Mouse (Mus musculus): ENCODE data around the gene Ank3. TPM values are rescaled to one million over a fixed set of nuclear protein-coding genes. Genes with fewer than 3 reads are reported as not detected.

Gene Ank3
- polyA plus RNA-seq, 3 experiments from 2014 or later: 0.58 to 0.98 TPM; not detected in 1

DNA sequence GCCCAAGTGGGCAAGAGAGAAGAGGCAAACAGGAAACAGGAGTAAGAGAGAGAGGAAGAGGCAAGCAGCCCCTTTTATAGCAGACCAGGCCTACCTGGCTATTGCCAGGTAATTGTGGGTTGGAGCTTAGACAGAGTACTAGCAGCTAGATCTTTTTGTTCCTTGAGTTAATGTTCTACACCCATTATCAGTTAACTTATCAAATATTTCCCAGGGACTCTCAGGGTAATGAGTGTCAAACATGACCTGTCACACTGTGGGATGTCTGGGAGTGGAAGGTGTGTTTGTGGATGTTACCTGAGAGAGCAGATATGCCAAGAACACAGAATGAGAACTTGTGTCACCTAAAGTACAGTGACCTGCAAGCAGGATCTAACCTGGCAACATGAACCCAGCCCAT is 274.0 kb downstream of the Ank3 start:
- no peak for ATAC-seq

DNA sequence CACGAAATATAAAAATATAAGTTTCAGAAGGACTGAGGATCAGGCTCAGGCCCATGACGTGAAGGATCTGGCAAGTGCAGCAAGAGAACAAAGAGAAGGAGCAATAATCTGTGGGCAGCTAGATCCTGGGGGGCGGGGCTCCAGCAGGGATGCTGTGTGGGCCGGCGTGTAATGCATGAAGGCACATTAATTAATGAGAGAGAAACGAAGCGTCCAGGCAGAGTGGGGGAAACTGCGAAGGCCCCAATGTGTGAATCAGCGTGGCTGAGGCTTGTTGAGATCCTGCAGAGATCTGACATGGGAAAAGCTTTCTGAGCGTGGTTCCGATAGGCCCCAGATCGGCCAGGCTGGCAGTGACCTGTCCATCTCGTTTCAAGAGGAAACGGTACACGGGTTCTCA is 279.7 kb downstream of the Ank3 start:
- no peak for ATAC-seq

DNA sequence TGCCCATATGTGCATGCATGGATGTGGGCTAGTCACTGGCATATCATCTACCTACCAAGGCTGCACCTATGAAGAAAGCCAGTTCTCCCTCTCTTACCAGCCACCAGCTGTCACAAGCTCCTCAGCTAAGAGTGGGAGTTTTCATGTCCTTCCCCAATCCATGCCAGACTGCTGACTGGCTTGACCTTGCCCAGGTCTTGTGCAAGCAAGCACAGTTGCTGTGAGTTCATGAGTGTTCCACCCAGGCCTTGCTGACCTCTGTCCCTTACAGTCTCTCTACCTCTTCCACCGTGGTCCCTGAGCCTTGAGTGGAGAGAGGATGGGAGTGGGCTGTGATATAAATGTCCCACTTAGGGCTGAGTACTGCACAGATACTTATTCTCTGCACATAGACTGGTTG is 287.8 kb downstream of the Ank3 start:
- no peak for ATAC-seq

DNA sequence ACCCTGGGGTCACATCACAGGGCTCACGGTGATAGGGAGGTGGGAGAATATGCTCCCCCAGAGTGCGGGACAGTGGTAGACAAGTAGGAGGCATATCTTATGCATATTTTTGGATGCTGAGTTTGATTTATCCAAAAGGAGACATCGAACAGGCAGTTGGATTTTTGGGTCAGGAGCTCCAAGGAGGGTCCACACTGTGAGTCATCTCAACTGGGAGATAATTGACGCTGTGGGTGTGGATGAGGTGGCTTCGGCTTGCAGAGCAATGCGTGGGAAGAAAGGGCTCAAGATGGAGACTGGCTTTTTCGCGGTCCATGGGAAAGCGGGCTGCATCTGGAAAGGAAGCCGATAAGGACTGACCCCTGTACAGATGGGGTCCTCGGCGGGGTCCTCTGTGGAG is 290.5 kb downstream of the Ank3 start:
- no peak for ATAC-seq

DNA sequence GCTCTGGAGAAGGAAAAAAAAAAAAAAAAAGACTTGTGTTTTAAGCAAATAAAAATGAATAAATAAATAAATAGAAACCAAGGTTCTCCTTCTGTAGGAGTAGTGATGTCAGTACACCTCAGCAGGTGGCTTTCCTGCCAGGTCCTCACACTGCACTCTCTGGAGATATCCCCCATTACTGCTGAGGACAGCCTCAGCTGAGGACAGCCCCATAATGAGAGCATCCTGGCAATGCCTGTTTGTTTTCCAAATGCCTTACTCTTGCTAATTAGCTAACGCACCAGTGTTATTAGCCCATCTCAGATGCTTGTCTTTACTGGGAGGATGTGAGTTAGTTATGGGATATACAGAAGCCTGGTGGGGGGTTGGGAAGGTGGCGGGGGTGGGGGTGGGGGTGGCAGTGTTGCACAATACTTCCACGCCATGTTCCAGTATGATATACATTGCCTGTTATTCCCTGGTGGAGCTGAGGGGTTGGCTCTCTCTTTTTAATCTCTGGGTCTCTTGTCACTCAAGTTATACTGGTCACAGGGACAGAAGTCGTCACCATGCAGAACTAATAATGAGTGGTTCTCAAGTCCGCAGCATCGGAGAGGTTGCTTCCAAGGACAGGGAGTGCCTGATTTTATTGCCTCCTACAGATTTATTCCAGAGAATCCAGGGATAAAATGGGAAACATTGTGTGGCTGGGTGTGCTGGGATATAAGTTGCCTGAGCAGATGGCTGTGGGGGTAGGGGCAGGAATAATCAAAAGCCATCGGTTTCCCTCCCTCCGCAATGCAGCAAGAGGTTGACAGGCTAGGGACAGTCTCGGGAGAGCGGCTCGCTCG is 291.8 kb downstream of the Ank3 start:
- no peak for ATAC-seq

DNA sequence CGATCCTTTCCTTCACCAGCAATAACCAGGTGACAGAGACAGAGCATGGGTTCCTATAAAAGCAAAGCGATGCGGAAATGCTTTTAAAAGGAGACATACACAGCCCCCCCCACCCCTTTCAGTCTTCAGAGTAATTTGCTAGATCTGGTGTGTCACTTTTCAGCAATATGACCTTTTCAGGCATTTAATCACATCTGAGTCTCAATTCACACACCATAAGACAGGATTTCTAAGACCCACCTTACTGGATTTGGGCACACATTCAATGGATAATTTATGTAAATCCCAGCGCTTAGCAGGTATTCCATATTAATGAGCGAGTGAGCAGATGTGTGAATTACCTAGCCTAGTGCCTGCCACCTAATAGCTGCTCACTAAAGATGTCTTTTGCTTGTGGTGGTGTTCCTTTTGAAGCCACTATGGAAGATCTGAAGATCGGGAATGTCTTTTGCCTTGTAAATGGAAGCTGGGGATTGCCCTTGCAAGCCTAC is 292.4 kb downstream of the Ank3 start:
- ATAC-seq: no peak

DNA sequence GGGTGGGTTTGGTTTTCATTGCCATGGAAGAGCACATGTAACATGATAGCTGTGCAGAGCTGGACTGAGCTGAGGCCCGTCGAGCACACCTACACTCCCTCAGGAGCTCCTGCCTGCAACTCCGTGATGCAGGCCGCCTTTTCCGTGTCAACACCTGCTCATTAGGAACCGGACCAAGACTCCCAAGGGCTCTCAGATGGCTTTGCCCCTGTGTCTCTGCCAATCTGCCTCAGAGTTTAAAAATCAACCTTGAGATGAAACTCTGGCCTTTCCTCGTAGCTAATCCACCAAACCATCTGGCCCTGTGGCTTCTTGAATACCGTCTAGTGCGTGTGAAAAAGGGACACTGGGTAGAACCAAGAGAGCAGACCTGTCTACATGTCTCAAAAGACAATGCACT is 297.4 kb downstream of the Ank3 start:
- ATAC-seq: no peak

DNA sequence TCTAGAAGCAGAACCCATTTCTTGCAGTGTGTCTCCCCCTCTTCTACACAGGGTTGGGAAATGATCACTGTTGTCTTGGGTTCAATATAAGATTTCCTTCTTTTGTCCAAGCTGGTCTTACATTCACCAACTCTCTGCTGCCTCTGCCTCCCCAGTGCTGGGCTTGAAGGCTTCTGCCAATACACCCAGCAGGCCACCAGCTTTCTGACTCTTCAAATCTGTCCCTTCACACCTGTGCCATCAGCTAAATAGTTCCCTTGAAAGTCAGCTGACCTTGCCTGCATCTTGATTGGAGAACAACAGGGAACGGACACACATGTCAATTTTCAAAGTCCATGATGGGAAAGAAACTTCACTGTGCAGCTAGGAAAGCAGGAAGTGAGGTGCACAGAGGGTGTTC is 300.1 kb downstream of the Ank3 start:
- ATAC-seq: no peak

DNA sequence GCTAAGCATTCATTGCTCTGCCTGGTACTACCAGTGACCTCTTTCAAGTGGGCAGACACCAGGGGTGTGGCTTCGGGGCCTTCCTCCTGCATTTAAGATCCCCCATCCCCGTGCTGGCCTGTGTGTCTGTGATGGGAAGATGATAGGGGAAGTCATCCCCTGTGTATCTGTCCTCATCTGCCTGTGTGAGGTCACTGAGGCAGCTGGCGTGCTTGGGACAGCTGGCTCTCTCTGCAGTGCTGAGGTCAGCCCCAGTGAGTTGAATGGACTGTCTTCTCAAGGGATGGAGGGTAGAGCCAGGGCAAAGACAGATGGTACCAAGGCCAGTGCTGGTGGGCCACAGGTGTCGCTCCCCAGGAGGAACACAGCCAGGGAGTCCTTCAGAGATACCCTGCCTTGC is 302.7 kb downstream of the Ank3 start:
- no peak for ATAC-seq

DNA sequence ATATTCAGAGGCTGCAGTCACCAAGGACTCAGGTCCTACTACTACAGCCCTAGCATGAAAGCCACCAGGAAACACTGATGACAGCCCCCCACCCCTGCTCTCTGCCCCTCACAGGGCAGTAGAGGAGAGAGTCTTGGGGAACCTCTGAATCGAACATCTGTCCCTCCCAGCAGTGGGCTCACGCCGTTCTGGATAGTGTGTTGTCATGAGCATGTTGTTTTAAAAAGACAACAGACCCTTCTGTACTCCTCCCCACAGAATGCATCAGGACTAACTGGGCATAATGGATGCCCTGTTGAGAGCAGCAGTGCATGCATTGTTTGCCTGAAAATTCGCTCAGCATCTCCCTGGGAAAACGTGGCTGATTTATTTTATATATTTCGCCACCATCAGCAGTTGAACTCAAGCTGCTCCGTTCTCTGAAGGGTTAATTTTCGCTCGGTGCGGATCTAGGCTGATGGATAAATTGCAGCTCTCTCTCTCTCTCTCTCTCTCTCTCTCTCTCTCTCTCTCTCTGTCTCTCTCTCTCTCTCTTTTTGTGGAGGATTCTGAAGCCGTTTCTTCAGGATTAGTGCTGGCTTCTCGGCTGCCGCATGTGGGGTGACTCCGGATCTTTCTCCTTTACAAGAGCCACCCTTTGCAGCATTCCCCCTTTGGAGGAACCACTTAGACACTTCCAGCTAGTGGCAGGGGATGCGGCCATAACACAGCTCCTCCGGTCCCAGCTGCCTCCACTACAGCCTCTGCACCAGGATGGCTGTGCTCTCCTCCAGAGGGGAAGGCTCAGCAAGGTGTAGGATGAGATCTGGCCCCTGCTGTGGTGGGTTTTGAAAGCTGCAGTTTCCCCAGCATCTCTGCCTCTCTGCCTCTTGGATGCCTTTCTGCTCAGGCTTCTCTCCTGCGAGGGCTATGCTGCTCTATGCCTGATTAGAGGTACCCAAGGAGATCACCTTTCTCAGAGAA is 307.5 kb downstream of the Ank3 start:
- ATAC-seq: no peak

DNA sequence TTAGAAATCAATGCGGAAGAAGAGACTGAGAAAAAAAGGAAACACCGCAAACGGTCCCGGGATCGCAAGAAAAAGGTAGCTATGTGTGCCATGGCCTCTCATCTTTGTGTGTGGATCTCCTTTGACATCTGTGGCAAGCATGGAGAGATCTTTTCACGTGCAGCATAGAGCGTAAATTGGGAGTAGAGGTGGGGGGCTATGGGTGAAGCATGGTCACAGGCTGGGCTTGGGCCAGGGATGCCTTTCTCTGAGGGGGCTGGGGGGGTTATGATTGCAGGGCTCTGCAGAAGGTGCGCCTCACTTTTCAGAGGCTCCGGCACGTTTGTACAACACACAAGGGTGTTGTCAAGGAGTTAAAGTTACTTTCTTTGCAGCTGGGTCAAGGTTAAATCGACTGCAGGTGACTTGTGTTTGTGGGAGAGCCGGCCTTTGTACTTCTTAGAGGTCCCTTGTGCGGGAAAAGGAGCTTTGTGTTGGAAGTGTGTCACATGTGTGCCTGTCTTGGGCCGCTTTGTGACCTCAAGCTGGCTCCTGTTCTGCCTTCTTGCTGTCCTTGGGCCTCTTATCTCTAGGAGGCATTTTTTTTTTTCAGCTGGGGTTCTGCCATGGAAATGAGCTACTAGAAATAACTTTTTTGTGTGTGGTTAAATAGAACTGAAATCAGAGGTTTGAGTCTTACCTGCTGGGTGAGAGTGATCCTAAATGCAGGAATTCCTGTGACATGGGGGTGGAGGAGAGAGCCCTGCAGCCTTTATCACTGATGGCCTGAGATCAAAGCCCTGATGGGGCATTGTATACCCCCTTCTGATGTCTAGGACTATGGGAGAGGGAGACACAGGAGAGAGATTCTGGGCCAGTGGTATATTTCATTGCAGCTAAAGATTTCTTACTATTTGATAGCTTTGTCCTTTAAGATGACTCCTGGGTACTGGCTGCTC is 308.5 kb downstream of the Ank3 start:
- no peak for ATAC-seq

DNA sequence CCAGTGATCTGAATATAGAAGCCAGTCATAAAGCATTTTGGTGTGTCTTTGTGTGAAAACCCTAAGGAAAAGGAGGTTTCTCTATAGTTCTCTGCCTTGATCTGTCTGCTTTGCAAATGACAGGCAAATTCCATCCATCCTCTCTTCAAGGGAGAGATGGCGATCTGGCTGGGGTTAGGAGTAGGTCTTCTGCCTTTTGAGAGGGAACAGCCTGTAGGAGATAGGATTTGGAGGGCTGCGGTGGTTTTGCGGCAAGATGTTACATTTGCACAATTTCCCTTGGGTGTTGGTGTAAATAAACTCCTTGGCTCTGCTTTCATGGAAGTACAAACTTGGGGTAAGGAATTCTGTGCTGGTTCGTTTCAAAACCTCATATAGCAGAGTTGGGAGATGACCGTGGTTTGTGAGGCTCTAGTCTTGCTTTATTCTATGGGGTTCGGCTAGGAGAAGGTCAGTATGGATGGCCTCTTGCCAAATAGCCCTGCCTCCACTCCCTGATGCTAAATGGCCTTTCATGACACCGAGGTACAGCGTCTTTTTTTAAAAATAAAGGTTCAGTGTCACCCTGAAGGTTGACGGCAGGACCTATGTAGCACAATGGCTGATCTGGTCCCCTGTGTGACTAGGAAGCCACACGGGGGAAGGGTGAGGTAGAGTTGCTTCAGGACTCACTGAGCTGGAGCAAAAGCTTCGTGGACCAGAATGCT is 309.4 kb downstream of the Ank3 start:
- no peak for ATAC-seq

DNA sequence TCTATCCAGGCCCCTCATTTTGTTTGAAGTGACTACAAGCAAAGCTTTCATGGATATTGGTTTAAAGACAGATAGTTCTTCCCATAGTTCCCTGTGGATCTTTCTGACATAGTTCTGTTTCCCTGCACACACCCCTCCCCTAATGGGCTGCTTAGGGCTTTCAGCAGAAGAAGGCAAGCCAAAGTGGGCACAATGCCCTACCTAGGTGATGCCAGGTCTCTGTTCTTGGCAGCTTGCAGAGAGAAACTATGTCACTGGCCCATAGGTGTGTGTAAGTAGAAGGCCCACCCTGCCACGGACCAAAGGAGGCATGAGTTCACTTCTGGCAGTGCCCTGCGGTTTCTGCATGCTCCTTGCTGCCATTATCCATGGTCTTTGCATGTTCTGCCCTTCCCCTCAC is 311.1 kb downstream of the Ank3 start:
- no peak for ATAC-seq

DNA sequence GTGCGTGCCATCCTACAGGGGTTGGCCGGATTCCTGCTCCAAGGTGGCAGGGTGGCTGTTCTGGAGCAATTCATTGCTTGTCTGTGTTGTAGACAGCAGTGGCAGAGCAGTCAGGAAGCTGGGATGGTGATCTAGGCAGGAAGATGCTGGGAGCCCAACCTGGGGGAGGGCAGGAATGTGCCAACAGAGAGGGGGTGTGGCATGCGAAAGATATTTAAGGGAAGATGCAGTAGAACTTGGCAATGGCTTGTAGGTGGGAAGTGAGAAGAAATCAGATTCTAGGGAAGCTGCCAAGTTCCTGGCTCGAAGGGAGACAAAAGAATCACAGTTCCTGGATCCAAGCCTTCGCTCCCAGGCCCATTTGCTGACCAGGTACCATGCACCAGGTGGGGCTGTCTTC is 312.2 kb downstream of the Ank3 start:
- no peak for ATAC-seq

DNA sequence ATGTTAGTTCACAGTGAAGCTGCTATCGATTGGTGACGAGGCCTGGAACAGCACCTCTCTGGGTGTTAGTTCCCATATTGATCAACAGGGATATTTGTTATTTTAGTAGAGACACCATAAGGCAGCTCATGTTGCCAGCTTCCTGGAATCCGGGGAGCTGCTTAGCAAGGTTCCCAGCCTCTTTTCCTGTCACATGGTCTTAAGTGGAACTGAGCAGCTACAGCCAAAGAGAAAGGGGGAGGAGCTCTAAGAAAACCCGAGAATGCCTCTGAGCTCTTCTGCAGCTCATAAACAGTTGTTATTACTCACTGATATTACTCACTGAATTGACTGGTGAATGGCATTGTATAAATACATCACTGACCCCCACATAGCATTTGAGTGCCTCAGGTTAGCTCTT is 318.3 kb downstream of the Ank3 start:
- no peak for ATAC-seq

DNA sequence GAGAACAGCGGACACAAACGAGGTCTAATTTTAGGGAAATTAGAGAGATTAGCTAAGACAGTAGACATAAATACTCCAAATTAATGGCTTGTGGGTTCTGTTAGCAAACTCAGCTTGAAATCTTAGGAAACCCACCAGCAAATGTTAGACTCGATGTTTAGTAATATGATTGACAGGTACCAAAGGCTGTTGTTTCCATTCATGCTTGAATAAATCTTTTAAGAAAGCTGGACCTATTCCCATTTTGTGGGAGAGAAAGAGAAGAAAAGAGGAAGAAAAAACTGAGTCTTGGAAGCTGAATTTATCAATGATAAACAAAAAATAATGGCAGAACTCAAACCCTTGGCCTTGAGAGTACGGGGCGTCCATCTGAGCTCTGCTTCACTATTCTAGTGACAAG is 320.8 kb downstream of the Ank3 start:
- no peak for ATAC-seq

DNA sequence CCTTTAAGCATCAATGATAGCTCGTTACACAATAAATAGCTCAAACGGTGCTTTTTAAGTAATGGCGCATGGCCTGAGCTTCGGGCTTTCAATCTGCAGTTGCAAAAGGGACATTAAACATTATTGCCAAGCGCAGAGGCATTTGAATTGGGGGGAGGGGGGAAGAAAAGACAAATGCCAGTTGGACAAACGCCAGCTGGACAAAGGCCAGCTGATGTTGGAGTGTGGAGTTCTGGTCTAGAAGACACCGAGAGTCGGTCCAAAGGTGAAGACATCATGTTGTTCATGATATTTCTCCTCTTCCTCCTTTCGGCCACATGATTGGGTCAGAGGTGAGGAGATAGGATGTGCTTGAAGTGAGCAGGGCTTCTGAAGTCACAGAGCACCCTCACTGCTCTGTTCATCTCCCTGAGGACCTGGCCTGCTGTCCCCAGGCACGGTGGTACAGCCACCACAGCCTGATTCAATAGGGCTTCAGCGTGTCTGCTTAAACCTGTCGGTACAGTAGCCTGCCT is 321.4 kb downstream of the Ank3 start:
- no peak for ATAC-seq

DNA sequence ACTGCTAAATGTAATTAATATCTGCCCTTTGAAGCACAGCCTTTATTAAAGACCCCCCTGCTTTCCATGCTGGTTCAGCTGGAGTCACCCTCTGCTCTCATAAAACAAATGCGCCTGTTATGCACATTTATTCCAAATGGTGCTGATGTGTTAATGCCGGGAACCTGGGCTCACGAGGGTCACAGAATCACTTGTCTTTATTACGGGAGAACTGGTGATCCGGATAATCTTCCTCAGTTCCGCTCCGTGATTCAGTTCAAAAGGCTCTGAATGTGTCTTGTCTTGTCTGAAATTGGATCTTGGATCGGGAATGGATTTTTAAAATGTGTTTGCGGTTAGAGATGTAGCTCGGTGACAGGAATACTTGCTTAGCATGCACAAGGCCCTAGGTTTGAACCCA is 321.9 kb downstream of the Ank3 start:
- no peak for ATAC-seq

DNA sequence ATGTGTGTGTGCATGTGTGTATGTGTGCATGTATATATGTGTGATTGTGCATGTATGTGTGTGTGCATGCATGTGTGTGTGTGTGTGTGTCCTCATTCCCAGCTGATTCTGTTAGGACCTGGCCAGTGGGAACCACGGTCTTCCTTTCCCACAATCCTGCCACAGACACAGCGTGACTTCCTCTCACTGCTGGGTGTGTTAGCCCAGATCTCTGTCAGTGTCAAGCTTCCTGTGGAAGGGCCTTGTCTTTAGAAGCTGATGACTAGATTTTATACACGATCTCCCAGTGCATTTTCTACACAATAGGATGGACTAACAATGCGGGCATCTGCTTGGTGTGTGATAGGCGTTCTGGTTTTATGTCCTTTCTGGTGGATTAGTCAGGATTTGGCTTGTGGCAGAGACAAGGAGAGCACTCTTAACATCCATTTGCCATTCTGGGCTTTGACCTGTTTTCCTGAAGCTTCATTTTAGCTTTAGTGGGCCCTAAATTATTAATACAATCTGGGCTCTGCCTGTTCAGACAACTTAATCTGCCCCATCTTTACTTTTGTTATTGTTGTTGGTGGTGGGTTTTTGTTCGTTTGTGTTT is 322.4 kb downstream of the Ank3 start:
- ATAC-seq: no peak

DNA sequence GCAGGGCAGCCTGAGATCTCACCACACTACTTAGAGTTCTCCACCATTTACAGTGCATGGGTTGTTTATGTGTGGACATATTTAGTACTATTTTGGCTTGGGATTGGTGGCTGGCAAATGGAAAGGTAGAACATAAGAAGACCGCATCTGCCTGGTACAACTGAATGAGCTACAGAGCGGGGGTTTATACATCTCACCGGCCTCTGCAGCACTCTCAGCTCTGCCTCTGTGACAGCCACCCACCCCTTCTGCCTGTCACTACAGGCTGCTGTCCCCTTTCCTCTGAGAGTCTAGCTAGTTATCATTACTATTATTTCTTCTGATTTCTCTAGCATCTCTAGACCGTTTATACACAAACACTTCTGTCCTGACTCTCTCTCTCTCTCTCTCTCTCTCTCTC is 325.6 kb downstream of the Ank3 start:
- ATAC-seq: no peak

DNA sequence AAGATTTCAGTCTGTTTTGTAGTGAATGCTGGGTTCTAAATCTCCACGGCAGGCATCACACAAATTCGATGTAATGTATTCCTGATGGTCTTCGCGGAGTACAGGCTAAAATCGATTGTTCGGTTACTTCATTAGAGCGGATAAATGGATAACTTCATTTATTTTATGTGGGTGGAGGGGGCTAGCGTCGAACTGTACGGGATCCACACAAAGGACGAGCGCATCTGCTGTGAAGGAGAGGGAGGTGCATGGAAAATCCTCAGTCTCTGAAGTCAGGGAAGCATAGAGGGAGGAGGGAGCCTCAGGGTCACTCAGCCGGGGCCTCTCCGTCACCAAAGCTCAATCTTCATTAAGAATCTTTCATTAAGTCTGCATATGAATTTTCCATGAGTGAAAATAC is 326.5 kb downstream of the Ank3 start:
- ATAC-seq: no peak
